Mouse (Mus musculus) limb, embryonic 15.5 days (tissue): ENCODE data around the gene Nos1. TPM values are rescaled to one million over a fixed set of nuclear protein-coding genes. Genes with fewer than 3 reads are reported as not detected.

Experiments used
- polyA plus RNA-seq: library from polyadenylated mRNA; unstranded; fragments of >200 nt; fragmentation: Nextera tagmentation; extraction: Ambion mirVana; gene quantifications from 2 replicates; pipeline ENCODE4 v1.2.1, GENCODE M21; 2015

The Nos1 gene
- polyA plus RNA-seq, 1 experiment from 2014 or later, result 1.2 TPM

Other genes starting within 250 kb of the Nos1 start
- 48.5 and 49.2 TPM in 2 replicates for gene Fbxo21, start 195.7 kb downstream of the Nos1 start, polyA plus RNA-seq
- 25.9 and 27.2 TPM in 2 replicates for gene Tesc, start 246.7 kb downstream of the Nos1 start, polyA plus RNA-seq